Mouse (Mus musculus): ENCODE measurements around the gene Ano9.

Gene Ano9

DNA sequence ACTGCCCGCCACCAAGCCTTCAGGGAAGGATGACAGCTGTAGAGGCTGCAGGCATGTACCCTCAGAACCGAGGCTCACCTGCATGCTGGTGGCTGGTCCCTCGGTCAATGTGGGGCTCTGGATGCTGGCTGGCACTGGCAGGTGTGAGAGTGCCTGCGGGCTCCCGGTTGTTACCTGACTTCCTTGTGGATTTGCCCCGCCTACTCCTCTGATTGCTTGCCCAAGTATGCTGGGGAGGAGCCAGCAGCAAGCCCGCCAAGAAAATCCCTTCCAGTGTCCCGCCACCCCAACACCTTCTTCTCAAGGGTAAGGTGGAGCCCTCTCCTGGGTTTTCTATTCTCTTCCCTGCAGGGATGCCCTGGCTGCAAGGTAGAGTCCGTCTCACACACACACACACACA is at the start of gene Ano9:
Gene Ano9, minus strand, starts transcription at position 171 of the 400 bp plus-strand sequence.
- DNase-seq (ENCODE audit: inconsistent age in 2 of 2, low spot score in 1 of 2), result no peak

DNA sequence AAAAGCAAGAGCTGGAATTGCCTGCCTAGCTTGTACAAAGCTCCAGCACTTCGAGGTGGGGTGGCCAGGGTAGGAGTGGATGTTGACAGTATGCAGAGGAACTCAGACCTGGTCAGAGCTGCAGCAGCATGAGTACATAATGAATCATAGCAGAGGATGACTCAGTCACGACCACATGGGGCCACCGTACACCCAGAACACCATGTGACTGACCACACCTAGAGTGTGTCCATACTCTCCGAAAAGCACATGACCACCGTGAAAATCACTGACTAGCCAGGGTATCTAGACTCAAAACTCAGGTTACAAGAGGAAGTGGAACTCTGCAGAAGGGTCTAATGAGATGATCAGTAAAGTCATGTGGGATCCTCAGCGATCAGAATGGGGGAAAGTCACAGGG is 47.2 kb upstream of the Ano9 start:
- DNase-seq (ENCODE audit: inconsistent age in 2 of 2, low spot score in 1 of 2), result peak; percentile 80 to 88

DNA sequence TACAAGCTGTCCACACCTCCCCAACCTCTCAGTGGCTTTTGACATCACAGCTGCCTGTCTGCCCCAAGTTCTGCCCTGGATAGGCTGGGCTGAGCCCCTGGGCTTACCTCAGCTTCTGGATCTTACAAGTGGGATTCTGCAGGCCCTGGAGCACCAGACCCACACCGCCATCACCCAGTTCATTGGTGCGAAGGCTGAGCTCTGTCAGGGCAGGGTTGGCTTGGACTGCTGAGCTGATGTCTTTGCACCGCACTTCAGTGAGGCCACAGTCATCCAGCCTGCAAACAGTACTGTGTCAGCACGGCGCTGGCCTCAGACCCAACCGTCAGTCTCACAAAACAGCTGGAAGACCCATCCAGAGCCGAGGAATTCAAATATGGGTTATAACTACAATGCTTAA is 46.8 kb upstream of the Ano9 start:
- DNase-seq (ENCODE audit: inconsistent age in 2 of 2, low spot score in 1 of 2), result no peak

DNA sequence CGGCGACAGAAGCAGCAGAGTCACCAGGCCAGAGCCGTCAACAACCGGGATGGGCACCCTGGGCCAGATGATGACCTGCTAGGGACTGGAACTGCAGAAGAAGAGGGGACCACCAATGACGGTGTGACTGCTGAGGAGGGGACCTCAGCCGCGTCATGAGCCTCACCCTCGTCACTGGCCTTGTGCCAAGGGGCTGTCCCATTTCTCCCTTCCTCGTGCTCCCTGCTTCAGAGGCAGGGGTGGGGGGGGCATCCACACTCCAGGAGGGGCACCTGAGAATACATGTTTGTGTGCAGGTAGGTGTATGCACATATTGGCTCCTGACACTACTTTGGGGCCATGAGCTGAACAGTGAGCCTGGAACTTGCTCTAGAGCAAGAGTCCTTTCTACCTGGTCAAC is 37.8 kb upstream of the Ano9 start:
- peak in 1 of 2 experiments; percentile 22 for DNase-seq (ENCODE audit: inconsistent age in 2 of 2, low spot score in 1 of 2)

DNA sequence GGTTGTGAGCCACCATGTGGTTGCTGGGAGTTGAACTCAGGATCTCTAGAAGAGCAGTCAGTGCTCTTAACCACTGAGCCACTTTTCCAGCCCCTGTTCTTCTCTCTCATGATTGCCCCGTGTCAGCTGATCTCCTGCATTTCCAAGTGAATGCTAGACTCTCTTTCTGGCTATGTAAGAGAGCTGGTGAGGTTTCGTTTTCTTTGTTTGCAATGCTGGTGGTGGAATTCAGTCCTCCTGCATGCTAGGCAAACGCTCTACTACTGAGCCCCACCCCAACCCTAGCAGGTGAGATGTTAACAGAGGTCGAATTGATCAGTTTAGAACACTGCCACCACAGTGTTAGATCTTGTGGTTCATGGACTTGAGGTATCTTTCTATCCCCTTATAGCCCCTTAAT is 31.0 kb upstream of the Ano9 start:
- DNase-seq (ENCODE audit: inconsistent age in 2 of 2, low spot score in 1 of 2), result no peak

DNA sequence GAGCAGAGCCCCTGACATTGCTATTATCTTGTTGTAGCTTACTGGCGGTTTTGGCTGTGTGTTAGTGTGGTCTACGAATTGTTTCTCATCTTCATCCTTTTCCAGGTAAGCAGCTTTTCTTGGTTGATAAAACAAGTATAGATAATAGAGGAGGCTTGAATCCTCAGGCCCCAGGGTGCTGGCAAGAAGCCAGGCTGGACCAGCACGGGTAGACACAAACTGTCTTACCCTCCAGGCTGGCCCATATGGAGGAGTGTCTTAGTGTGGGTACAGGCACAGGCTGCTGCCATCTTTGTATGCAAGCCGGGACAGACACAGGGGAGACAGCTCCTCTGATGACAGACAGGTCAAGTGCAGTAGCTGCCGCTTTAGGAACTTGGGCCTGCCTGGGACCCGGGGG is 29.4 kb upstream of the Ano9 start:
- peak in 1 of 2 experiments; percentile 27 for DNase-seq (ENCODE audit: inconsistent age in 2 of 2, low spot score in 1 of 2)

DNA sequence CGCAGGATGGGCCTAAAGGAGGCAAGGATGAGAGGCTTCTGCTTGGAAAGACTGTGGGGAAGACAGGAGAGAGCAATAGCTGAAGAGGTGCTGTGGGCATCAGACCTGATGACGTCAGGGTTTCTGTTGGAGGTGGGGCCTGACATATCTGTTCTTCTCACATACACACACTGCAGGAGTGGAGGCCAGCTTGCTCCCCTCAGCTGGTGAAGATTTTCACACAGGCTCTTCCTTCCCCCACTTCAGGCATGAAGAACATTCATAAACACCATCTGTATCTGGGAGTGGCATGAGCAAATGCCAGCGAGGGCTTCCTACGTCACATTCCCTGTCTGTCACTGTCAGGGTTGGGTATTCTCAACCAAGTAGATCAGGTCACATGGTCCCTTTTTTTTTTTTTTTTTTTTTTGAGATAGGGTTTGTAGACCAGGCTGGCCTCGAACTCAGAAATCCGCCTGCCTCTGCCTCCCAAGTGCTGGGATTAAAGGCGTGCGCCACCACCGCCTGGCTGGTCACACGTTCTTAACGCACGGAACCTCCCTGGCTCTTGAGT is 28.5 kb upstream of the Ano9 start:
- DNase-seq (ENCODE audit: inconsistent age in 2 of 2, low spot score in 1 of 2), result no peak

DNA sequence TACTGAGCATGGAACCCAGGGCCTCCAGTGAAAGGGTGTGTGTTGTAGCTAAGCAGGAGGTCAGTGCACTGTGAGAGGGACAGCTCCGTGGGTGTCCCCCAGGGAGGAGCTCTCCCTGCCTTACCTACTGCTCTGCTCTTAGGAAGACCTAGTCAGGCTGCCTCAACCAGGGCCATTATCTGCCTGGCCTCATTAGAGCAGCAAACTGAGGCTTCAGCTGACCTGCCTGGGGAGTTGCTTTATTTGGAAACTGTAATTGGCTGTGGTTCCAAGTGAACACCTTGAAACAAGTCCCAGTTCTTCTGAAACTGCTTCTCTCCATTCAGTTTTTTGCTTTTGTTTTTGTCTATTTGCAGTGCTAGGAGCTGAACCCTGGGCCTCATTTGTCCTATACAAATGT is 27.8 kb upstream of the Ano9 start:
- DNase-seq (ENCODE audit: inconsistent age in 2 of 2, low spot score in 1 of 2), result peak in 1 of 2 experiments; percentile 24

DNA sequence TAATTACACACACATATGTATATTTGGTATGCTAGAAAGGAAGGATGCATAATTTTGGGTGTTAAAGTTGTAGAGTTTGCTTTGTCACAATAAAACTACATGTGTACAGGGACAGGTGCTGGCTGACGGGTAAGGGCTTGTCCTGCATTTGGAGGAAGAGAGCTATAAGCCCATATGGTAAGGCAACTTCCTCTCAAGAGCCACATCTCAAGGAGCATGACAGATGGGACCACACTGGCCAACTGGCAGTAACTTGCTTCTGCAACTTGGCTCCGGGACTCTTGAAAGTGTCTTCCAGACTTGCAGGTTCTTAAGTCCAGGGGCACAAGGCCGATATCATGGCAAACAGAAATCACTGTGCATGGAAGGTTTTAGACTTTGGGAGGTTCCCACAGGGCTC is 27.0 kb upstream of the Ano9 start:
- DNase-seq (ENCODE audit: inconsistent age in 2 of 2, low spot score in 1 of 2), result peak in 1 of 2 experiments; percentile 22

DNA sequence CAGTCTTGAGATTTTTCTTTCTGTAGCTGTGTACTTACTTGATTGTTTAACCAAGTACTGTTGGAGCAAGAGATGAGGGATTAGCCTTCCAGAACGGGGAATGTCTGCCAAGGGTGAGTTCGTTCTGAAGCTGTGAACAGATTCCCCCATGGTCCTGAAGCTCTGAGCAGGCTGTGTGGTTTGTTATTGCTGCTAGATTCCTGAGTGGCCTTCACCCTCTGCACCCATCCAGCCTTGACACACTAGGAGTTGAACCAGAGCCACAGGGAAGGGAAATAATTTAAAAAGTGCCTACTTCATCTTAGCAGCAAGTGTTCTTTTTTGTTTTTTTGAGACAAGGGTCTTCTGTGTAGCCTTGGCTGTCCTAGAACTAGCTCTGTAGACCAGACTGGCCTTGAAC is 26.3 kb upstream of the Ano9 start:
- DNase-seq (ENCODE audit: inconsistent age in 2 of 2, low spot score in 1 of 2), result peak; percentile 70 to 79

DNA sequence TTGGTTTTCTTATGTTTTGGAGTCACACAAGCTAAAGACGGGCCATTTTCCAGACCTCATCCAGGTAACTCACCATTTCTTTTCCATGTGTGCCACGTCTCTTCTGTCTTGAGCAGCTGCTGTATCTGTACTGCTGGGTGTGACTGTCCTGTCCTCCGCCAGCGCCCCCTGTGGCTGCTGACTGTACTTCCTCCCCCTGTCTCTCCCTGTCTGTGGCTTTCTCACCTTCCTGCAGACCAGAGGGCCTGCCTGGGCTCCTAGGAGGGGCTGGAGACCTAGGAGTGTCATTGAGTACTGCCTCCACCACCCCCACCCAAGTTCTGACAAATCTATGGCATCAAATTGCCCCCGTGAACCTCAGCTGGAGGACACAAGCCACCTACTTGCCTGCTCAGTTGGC is 25.5 kb upstream of the Ano9 start:
- peak; percentile 53 to 73 for DNase-seq (ENCODE audit: inconsistent age in 2 of 2, low spot score in 1 of 2)

DNA sequence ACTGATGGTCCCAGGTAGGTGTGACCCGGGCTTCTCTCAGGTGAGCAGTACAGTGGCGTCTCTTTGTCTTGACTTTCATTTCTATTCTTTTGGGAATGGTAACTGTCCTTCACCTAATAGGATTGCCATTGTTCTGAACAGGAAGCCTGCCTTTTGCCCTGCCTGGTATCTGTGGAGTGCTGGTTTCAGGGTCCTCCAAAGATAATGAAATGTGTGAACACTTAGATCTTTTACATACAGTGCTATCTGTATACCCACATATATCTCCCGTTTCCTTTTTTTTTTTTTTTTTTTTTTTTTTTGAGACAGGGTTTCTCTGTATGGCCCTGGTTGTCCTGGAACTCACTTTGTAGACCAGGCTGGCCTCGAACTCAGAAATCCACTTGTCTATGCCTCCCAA is 23.7 kb upstream of the Ano9 start:
- DNase-seq (ENCODE audit: inconsistent age in 2 of 2, low spot score in 1 of 2), result no peak

DNA sequence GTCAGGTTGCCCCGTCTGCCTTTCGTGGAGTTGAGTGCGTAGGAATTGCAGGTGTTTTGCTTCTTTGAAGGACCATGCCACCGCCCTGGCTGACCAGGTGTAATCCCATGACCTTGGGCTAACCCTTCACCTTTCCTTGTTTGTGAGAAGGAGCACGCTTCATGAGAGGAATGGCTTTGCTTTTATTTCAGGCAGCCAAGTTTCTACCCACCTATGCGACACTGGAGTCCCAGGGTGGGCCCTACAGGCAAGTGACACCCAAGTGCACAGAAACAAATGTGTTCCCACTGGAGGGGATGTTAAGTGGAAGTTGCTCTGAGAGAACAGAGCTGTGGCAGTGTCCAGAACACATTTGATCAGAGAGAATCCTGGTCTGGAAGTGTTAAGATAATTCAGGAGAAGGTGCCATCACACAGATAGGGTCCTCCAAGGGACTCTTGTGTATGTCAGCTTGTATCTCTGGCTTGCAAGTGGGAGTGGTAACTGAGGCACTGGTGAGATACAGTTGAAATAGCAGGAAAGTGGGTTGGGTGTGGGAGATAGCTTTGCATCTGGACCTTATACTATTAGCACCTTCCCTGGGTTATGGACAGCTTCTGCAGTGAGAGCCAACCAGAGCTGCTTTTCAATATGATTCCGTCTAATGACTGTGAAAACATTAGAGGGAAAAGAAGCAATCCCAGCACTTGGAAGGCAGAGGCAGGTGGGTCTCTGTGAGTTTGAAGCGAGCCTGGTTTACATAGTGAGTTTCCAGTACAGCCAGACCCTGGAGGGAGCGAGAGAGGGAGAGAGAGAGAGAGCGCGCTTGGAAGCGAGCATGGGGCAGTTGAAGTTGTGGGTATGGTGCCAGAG is 14.5 kb upstream of the Ano9 start:
- no peak for DNase-seq (ENCODE audit: inconsistent age in 2 of 2, low spot score in 1 of 2)

DNA sequence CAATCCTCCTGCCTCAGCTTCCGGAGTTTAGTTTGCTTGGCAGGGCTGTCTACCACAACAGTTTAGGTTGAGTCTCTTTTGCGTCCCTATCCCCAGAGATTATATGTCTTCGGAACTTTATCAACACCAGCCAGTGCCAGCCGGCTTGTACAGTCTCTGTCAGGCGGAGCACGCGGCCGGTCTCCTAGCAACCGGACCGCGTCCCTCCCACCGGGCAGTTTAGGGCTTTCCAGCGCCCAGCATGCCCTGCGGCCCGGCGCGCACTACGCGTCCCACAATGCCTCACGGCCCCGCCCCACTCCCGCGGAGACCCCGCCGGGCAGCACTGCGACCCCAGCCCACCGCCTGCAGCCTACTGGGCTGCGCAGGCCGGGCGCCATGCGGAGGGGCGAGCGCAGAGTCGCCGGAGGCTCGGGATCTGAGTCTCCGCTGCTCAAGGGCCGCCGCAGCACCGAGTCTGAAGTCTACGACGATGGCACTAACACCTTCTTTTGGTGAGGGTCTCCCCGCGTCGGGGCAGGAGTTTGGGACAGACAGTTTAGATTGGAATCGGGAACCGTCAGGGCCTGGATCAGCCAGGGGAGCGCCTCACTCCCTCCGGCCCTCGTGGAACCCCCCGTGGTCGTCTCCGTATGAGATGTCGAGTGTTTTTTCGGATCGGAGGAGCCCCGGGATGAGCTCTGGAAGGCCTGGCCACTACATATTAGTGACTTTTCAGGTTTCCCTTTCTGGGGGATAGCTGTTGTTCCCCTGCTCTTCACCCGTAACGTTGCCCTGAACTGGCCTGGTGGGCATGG is 13.6 kb upstream of the Ano9 start:
- DNase-seq (ENCODE audit: inconsistent age in 2 of 2, low spot score in 1 of 2), result peak; percentile 92 to 96

DNA sequence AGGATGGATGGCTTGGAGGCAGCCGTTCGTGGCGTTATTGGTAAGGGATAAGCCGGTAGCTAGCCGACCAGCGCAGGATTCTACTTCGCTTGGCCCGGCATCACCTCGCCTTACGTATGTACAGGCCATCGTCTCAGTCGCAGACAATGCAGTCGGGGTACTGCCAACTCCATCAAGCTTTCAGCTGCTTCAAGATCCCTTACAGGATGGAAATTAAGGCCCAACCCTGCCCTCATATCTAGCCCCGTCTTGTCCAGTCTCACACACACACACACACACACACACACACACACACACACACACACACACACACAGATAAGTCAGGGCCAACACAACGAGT is 5.9 kb upstream of the Ano9 start:
- no peak for DNase-seq (ENCODE audit: inconsistent age in 2 of 2, low spot score in 1 of 2)

DNA sequence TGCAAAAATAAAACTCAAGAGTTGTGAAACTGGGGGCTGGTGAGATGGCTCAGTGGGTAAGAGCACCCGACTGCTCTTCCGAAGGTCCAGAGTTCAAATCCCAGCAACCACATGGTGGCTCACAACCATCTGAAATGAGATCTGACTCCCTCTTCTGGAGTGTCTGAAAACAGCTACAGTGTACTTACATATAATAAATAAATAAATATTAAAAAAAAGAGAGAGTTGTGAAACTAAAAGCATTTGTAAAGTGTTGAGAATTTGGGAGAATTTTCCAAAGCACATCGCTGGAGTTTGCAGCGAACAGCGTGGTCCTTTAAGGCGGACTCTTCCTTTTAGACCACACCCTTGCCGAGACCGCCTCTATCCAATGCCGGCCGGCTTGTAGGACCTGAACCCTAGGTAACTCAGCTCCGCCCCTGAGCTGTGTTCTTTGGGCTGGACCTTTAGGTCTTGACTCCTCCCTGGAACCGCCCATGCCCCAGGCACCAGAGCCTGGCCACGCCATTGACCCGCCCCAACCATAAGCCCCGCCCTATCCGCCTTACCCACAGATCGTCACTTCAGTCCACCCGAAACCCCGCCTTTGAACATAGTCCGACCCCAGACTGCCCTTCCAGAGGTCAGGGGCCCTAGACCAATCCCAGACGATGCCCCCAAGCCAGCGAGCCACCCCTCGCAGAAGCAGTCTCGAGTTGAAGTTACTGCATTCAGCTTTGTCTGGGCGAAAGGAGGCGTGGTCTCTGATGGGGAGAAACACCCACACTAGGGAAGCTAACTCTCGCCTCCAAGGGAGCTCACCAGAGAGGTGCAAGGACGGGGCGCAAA is 5.3 kb upstream of the Ano9 start:
- DNase-seq (ENCODE audit: inconsistent age in 2 of 2, low spot score in 1 of 2), result peak; percentile 97 to 99

DNA sequence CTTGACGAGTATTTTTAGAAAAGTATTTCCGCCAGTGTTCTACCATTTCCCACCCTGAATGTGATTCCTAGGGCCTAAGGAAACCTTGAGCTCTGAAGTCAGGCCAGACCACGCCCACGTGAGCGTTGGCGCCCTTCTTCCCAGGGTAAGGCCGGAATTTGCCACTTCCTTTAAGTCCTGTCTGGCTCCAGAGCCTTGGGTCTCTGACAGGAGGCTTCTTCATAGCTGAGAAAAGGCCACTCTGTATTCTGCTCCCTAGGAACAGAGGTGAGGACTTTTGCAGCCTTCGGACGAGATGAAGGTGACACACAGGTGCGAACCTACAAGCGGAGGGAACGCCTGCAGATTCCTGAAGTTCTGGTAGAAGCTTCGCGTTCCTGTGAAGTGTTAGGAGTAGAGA is 4.6 kb upstream of the Ano9 start, which contains the start of gene Ptdss2:
Gene Ptdss2, plus strand, starts transcription at position 138 of the 400 bp plus-strand sequence.
- DNase-seq (ENCODE audit: inconsistent age in 2 of 2, low spot score in 1 of 2), result peak; percentile 64 to 75

DNA sequence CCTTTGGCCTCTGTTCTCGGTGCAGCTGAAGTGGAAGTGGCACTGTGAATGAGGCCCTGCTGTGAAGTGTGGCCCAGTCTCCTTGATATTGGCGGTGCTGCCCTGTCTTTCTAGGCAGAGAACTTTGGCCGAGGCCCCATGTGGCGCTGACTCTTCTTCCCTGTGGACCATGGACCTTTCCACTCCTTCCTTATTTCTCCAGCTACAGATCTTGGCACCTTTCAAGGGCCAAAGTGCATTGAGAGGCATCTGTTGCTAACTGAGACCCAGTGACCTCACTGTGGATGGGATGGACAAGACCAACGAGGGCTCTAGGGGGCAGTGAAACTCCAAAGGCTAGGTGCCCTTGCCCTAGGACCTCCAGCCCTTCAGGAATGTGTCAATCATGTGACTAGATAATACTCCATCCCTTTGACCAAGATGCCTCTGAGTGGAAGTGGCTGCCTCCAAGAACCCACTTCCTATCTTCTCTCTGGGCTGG is 3.5 kb upstream of the Ano9 start:
- peak in 1 of 2 experiments; percentile 49 for DNase-seq (ENCODE audit: inconsistent age in 2 of 2, low spot score in 1 of 2)

DNA sequence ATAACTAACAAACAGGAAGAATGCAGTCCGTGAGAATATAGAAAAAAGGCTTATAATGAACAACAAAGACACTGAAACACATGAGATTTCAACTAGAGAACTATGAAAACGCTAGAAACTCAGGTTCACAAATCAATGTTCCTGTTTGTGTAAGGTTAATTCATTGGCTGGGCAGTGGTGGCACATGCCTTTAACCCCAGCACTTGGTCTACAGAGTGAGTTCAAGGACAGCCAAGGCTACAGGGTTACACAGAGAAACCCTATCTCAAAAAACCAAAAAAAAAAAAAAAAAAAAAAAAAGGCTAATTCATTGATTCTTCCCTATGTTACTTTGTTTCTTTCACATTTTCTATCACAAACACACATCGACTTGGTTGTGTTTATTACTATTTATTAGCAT is 3.0 kb upstream of the Ano9 start:
- DNase-seq (ENCODE audit: inconsistent age in 2 of 2, low spot score in 1 of 2), result no peak

DNA sequence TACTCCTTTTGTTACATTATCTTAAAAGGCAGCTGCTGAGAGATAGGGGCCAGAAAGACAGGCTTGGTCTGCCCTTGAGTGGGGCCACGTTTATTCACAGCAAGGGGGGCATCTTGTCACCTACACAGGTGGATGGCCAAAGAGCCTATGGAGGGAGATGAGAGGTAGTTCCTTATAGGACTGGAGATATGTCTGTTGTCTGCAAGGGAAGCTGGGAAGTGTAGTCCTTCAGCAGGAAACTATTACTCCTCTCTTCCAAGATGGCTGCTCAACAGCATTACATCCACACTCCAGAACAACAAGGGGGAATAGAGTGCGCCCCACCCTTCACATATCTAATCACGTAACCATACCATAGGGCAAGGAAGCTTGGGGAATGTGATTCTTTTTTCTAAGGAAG is 1.9 kb upstream of the Ano9 start:
- no peak for DNase-seq (ENCODE audit: inconsistent age in 2 of 2, low spot score in 1 of 2)

DNA sequence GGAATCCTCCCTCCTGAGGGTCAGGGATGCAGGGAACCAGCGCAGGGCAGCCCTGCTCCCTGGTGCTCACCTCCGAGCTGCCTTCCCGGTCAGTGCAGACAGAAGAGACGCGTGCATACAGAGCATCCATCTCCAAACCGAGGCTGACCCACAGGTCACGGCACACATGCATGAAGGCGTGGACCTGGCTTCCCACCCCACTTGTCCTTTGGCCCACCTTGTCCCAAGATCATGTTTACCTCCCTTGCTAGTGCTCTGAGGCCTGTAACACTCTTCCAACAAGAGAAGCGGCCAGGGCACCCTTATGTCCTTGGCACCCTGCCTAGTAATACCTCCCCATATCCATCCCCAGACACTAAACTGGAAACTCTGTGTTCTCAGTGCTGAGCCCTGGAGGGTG is 1.7 kb downstream of the Ano9 start:
- no peak for DNase-seq (ENCODE audit: inconsistent age in 2 of 2, low spot score in 1 of 2)

All from adrenal gland, adult (tissue).